Mouse (Mus musculus) embryonic fibroblast, embryonic 13.5 days (primary cell): ENCODE results near the gene Proser1.

Experiments
- CTCF ChIP-seq: IDR thresholded peaks from 2 replicates; pipeline ENCODE4 v1.5.1; 2011; ENCODE audit warnings: mild to moderate bottlenecking, control low read depth, low read length, moderate library complexity, borderline replicate concordance; ENCODE audit not compliant: insufficient read depth
- POLR2A ChIP-seq: IDR thresholded peaks from 2 replicates; pipeline ENCODE4 v1.6.1; 2011; ENCODE audit warnings: low read depth, mild to moderate bottlenecking, control low read depth, low read length, moderate library complexity

- TF ChIP-seq CTCF (no peak), POLR2A (no peak)
These were observed 17.9 kb upstream of the Proser1 start for GRCm38 (mm10) chr3:53445540-53445939.
